Mouse (Mus musculus) heart, postnatal 25 days (tissue): ENCODE results near the gene Gm9913. TPM values are rescaled to one million over a fixed set of nuclear protein-coding genes. Genes with fewer than 3 reads are reported as not detected.

Source experiments
- DNase-seq: peaks from one replicate; pipeline ENCODE4 v3.0.0; 2022; ENCODE audit warnings: low spot score
- intact Hi-C: fragments of 180-260 bp; cut with DNase I; formaldehyde crosslinking; loops from one replicate; pipeline ENCODE4 v1.15.1; 2025
- total RNA-seq, 2 experiments: library from RNA; stranded (reverse); gene quantifications; 2 replicates each; pipeline ENCODE4 v1.2.3; 2021

Gene Gm9913
- under 1 TPM; 0.08 to 0.42 TPM for total RNA-seq

GRCm38 (mm10) chr2:125505006-125505745 lies at the start of gene Gm9913:
TSS of gene Gm9913 (plus strand) at chr2:125505089.
- intact Hi-C loops: loop anchor here (2.0 to 5.0 kb wide), 3 partner anchors 18 to 92 kb away; no protein-coding TSS in a partner anchor

GRCm38 (mm10) chr2:125456059-125456789 lies 48.7 kb upstream of the Gm9913 start:
- DNase-seq: no peak
- intact Hi-C loops: no loop called here

More at GRCm38 (mm10) chr2:125505006-125505745, at the start of gene Gm9913:
- peak; percentile 67 for DNase-seq

- no peak for DNase-seq
- intact Hi-C loops: no loop called here
These were observed 45.8 kb upstream of the Gm9913 start for GRCm38 (mm10) chr2:125459087-125459486.

- intact Hi-C loops: no loop called here
- DNase-seq: no peak
These were observed 40.9 kb upstream of the Gm9913 start for GRCm38 (mm10) chr2:125464036-125464435.

- intact Hi-C loops: loop anchor here (2.0 to 5.0 kb wide), 3 partner anchors 14 to 68 kb away; partner anchors contain the start of genes Fbn1 and Gm9913
- peak; percentile 67 for DNase-seq
These were observed 34.2 kb upstream of the Gm9913 start for GRCm38 (mm10) chr2:125470553-125471295.

GRCm38 (mm10) chr2:125471721-125472120 lies 33.2 kb upstream of the Gm9913 start:
- no peak for DNase-seq
- intact Hi-C loops: loop anchor here (2.0 to 5.0 kb wide), 3 partner anchors 13 to 69 kb away; partner anchors contain the start of genes Fbn1 and Gm9913

- no peak for DNase-seq
- intact Hi-C loops: loop anchor here (5.0 kb wide), 2 partner anchors 34 to 71 kb away; partner anchors contain the start of genes Fbn1 and Gm9913
These were observed 31.7 kb upstream of the Gm9913 start for GRCm38 (mm10) chr2:125473228-125473627.

GRCm38 (mm10) chr2:125474690-125475089 lies 30.2 kb upstream of the Gm9913 start:
- intact Hi-C loops: loop anchor here (5.0 kb wide), 2 partner anchors 33 to 72 kb away; partner anchors contain the start of genes Fbn1 and Gm9913
- no peak for DNase-seq

GRCm38 (mm10) chr2:125476231-125476630 lies 28.7 kb upstream of the Gm9913 start:
- intact Hi-C loops: no loop called here
- no peak for DNase-seq

- DNase-seq: no peak
- intact Hi-C loops: no loop called here
These were observed 27.5 kb upstream of the Gm9913 start for GRCm38 (mm10) chr2:125477367-125477766.

- DNase-seq: no peak
- intact Hi-C loops: no loop called here
These were observed 26.2 kb upstream of the Gm9913 start for GRCm38 (mm10) chr2:125478705-125479104.

GRCm38 (mm10) chr2:125480057-125480456 lies 24.8 kb upstream of the Gm9913 start:
- no peak for DNase-seq
- intact Hi-C loops: no loop called here

GRCm38 (mm10) chr2:125481116-125481515 lies 23.8 kb upstream of the Gm9913 start:
- DNase-seq: no peak
- intact Hi-C loops: no loop called here

- intact Hi-C loops: no loop called here
These were observed 23.2 kb upstream of the Gm9913 start for GRCm38 (mm10) chr2:125481531-125482317.

GRCm38 (mm10) chr2:125484164-125484563 lies 20.7 kb upstream of the Gm9913 start:
- intact Hi-C loops: loop anchor here (2.0 kb wide), 1 partner anchor 13 kb away; no protein-coding TSS in a partner anchor
- peak; percentile 35 for DNase-seq

More at GRCm38 (mm10) chr2:125481531-125482317, 23.2 kb upstream of the Gm9913 start:
- no peak for DNase-seq

GRCm38 (mm10) chr2:125484910-125485309 lies 20.0 kb upstream of the Gm9913 start:
- intact Hi-C loops: loop anchor here (2.0 kb wide), 1 partner anchor 14 kb away; no protein-coding TSS in a partner anchor
- peak; percentile 51 for DNase-seq

- intact Hi-C loops: no loop called here
- no peak for DNase-seq
These were observed 14.9 kb upstream of the Gm9913 start for GRCm38 (mm10) chr2:125489979-125490378.

- intact Hi-C loops: no loop called here
- no peak for DNase-seq
These were observed 12.6 kb upstream of the Gm9913 start for GRCm38 (mm10) chr2:125492050-125492900.
